Mouse (Mus musculus) embryonic fibroblast, embryonic 13.5 days (primary cell): ENCODE data around the gene Rhoc. TPM values are rescaled to one million over a fixed set of nuclear protein-coding genes. Genes with fewer than 3 reads are reported as not detected.
"Not testable (repeated sequence)": the region's sequence is repeated elsewhere in the genome, so short reads cannot be mapped to it uniquely, and the experiment has no call there.

Source experiments
- H3K27ac ChIP-seq: 2 replicates; pipeline ENCODE4 v1.5.1; 2012; ENCODE audit warnings: low read length, control low read depth, inconsistent platforms; ENCODE audit not compliant: insufficient read depth
- H3K4me1 ChIP-seq: 2 replicates; pipeline ENCODE4 v1.6.1; 2011; ENCODE audit warnings: low read length; ENCODE audit not compliant: control insufficient read depth, insufficient read depth
- H3K4me3 ChIP-seq: 2 replicates; pipeline ENCODE4 v1.5.1; 2011; ENCODE audit warnings: mild to moderate bottlenecking, control low read depth, low read length; ENCODE audit not compliant: insufficient read depth
- CTCF ChIP-seq: IDR thresholded peaks from 2 replicates; pipeline ENCODE4 v1.5.1; 2011; ENCODE audit warnings: mild to moderate bottlenecking, control low read depth, low read length, moderate library complexity, borderline replicate concordance; ENCODE audit not compliant: insufficient read depth
- POLR2A ChIP-seq: IDR thresholded peaks from 2 replicates; pipeline ENCODE4 v1.6.1; 2011; ENCODE audit warnings: low read depth, mild to moderate bottlenecking, control low read depth, low read length, moderate library complexity
- polyA plus RNA-seq: library from polyadenylated mRNA; stranded (reverse); fragments of >200 nt; gene quantifications from 2 replicates; pipeline ENCODE4 v1.2.4, GENCODE M21; 2011; ENCODE audit warnings: low read depth; ENCODE audit not compliant: missing spikeins, insufficient read length

Gene Rhoc
- polyA plus RNA-seq = 439 and 560 TPM in 2 replicates

DNA sequence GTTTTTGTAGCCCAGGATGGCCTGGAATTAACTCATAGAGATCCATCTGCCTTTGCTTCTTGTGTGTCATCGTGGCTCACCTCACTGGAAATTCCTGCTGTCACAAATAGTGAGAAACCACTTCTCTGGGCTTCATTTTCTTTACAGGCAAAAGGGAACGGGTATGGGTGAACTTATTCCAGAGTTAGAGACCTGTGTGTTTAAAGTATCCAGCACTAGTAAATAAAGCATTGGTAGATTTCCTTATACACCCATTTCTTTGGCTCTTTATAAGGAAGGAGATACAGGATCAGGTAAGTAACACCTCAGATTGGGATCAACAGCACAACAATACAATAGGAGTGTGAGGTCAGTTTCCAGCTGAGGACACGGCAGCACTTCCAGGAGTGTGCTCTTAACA lies at the start of gene Rhoc:
TSS of gene Rhoc (plus strand) at position 301 of the 400 bp plus-strand sequence.
- Histone ChIP-seq H3K4me1 (peaks cover 14% of the 10 kb centered on the region), H3K4me3 (peak within 1 kb of the TSS; percentile 99), H3K27ac (peak within 1 kb of the TSS; percentile 89)
- TF ChIP-seq CTCF (no peak), POLR2A (no peak)

DNA sequence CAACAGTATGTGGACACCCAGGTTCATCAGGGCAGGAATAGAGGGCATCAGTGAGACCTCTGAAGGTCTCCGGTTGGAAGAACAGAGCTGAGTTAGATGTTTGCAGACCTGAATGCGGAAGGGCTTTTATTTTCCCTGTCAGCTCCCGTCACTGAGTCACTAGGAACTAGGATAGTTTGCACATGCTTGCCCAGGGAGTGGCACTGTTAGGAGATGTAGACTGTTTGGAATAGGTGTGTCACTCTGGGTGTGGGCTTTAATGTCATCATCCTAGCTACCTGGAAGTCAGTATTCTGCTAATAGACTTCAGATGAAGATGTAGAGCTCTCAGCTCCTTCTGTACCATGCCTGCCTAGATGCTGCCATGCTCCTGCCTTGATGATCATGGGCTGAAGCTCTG lies 46.2 kb upstream of the Rhoc start:
- Histone ChIP-seq H3K4me1 (peaks cover 11% of the 10 kb centered on the region), H3K27ac (no peak overlapping the region), H3K4me3 (no peak overlapping the region)
- TF ChIP-seq CTCF (no peak), POLR2A (no peak)

DNA sequence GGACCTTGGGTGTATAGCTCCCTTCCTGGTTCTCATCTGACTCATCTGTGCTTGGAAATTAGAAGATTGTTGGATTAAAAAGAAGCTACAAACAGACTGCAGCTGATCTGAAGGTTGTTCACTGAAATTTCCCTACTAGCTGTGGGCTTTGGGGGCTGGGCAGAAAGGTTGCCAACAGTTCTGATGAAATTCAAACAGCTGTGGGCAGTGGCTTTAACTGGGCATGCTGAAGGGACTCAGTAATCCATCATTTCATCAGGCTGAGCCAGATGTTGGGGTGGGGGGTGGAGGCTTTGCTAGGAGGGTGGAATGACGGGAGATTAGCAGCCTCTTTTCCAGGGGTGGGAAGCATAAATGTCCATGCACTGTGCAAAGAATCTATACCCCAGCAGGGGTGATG lies 45.0 kb upstream of the Rhoc start:
- Histone ChIP-seq H3K4me3 (no peak overlapping the region), H3K27ac (peak overlapping the region; percentile 44), H3K4me1 (peaks cover 11% of the 10 kb centered on the region)
- TF ChIP-seq POLR2A (no peak), CTCF (no peak)

DNA sequence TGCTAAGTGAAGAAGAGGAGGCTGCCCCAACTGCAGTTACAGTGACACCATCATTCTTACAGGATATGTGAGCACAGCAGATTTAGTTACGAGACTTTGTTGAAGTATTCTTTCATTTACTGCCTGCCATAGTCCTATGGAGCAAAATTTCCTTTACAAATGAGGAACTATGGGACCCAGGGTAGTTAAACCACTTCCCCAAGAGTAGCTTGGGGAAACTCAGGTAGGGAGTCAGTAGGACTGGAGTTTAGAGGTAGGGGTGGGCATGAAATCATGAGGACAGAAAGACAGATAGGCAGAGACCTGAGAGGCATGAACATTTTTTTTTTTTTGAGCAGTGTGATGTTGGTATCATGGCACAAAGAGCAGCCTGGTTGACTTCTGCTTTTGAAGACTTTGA lies 44.3 kb upstream of the Rhoc start:
- Histone ChIP-seq H3K4me1 (peaks cover 11% of the 10 kb centered on the region), H3K4me3 (no peak overlapping the region), H3K27ac (peak overlapping the region; percentile 44)
- no peak for TF ChIP-seq POLR2A
- no peak for TF ChIP-seq CTCF

DNA sequence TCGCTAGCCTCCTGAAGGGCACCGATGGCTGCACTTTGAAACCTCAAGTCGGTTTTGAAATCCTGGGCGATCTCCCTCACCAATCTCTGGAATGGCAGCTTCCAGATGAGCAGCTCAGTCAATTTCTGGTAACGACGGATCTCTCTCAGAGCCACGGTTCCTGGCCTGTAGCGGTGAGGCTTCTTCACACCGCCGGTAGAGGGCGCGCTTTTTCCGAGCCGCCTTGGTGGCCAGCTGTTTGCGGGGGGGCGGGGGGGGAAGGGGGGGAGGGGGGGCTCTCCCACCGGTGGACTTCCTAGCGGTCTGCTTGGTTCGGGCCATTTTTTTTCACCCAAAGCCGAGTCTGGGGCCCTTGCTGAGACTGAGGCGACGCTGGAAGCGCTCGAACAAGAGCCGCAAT lies 35.3 kb upstream of the Rhoc start:
- 0 out of 2 replicates have a peak, but pooled peaks have one; percentile 16 for TF ChIP-seq CTCF
- H3K4me3 ChIP-seq, H3K4me1 ChIP-seq, H3K27ac ChIP-seq: not testable (repeated sequence)

DNA sequence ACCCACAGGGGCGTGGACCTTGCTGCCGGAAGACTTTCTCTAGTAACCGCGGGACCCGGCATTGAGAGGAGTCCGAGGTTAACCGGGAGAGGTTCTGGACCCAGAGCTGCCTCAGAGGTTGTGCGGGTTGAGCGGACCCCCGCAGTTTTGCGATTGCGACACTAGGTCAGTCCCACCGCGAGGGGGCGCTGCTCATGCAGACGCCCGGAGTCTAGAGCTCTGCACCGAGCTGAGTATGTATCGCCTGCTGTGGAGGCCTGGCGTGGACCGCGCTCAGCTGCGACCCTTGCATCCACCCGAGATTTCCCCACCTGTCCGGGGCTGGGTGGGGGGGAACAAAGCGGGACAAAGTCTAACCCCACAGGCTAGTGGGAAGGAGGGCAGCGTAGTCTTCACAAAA lies 29.8 kb upstream of the Rhoc start:
- TF ChIP-seq CTCF (peak; percentile 61), POLR2A (peak; percentile 31; the same call in 1 of the 2 replicates)
- no peaks in the 10 kb centered on the region for H3K4me1 ChIP-seq
- H3K4me3 ChIP-seq = no peak overlapping the region
- H3K27ac ChIP-seq = no peak overlapping the region

DNA sequence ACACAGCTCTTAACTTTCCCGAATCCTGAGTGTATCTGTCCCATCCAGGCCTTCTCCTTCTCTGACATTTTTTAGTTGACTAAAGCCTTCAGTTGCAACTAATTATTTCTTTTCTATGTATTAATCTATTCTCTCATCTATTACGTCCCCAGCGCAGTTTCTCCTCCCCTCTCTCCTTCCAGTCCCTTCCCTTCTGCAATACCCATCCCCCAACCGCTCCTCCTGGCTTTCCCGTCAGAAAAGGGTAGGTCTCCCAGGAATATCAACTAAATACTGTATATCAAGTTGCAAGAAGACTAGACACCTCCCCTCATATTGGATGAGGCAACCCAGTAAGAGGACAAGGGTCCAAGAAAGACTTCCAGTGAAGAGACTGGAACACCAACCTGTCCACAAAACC lies 29.3 kb upstream of the Rhoc start:
- no peak overlapping the region for H3K4me3 ChIP-seq

DNA sequence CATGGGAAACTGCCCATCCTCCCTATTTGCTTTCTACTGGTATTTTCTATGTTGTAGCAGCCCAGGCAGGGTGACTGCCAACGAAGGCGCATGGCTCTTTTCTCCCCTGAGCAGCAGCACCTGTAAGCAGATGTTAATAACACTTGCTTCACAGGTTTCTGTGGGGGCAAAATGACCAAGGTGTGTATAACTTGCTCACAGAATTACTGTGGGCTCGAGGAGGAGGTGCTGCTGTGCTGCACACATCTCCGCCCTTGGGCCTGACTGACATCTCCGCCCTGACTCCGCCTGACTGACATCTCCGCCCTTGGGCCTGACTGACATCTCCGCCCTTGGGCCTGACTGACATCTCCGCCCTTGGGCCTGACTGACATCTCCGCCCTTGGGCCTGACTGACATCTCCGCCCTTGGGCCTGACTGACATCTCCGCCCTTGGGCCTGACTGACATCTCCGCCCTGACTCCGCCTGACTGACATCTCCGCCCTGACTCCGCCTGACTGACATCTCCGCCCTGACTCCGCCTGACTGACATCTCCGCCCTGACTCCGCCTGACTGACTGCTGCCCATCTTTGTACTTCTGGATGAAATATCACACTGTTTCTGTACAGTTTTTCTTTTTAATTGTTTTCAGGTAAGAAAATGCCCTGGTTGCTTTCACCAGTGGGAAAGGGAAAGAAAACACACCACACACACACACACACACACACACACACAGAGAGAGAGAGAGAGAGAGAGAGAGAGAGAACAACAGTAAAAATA lies 25.9 kb upstream of the Rhoc start:
- not testable (repeated sequence) for H3K4me3 ChIP-seq, H3K4me1 ChIP-seq, H3K27ac ChIP-seq

More for the DNA sequence above, 29.3 kb upstream of the Rhoc start:
- TF ChIP-seq CTCF (no peak), POLR2A (no peak)
- Histone ChIP-seq H3K27ac (no peak overlapping the region), H3K4me1 (no peaks in the 10 kb centered on the region)

DNA sequence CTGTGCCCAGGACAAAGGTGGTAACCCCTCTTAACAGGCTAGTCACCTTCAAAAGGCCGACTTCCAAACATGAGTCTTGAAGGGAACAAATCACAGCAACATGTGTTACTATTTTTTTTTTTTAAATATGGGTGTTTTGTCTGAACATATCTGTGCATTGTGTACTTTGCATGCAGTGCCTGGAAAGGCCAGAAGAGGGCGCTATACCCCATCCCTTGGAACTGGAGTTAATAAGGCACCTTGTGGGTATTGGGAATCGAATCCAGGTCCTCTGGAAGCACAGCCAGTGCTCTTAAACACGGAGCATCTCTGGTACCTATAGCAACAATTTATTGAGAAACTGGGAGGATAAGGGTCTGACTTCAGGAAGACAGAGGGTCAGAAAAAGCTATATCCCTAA lies 23.2 kb upstream of the Rhoc start:
- no peaks in the 10 kb centered on the region for H3K4me1 ChIP-seq
- H3K4me3 ChIP-seq = no peak overlapping the region
- TF ChIP-seq CTCF = no peak
- no peak overlapping the region for H3K27ac ChIP-seq

DNA sequence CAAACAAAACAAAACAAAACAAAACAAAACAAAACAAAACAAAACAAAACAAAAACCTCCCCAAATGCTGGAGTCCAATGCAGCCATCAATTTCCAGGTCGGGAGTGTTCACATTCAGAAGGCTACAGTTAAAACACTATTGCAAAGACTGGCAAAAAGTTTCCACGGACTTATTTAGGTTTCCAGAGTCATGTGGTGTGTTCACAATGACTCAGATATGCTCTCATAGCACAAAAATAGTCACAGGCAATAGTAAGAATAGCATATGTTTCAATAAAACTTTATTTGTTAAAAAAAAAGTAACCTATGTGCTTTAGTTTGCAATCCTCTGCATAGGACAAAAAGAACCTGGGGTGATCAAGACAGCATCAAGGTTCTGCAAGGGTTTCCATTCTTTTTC lies 21.0 kb upstream of the Rhoc start:
- Histone ChIP-seq H3K4me3 (no peak overlapping the region), H3K27ac (no peak overlapping the region), H3K4me1 (no peaks in the 10 kb centered on the region)
- TF ChIP-seq CTCF (no peak), POLR2A (no peak)
